Mouse (Mus musculus) embryonic facial prominence, embryonic 15.5 days (tissue): ENCODE measurements around the gene Nt5c3. TPM values are rescaled to one million over a fixed set of nuclear protein-coding genes. Genes with fewer than 3 reads are reported as not detected.
"Not testable (repeated sequence)": the region's sequence is repeated elsewhere in the genome, so short reads cannot be mapped to it uniquely, and the experiment has no call there.

ENCODE experiments used
- ATAC-seq: fragments of 200-750 bp; cut with Nextera tagmentation; 2 replicates; pipeline ENCODE4 v1.8.0; 2017; ENCODE audit warnings: low read depth, moderate TSS enrichment; ENCODE audit not compliant: insufficient number of reproducible peaks, low FRiP score, low TSS enrichment
- H3K27ac ChIP-seq: fragments of 300-500 bp; sonication (generic); replicated peaks from 2 replicates; pipeline ENCODE4 v1.5.1; 2015; ENCODE audit warnings: mild to moderate bottlenecking, inconsistent platforms
- H3K27me3 ChIP-seq: fragments of 300-500 bp; sonication (generic); 2 replicates; pipeline ENCODE4 v1.6.1; 2015; ENCODE audit warnings: inconsistent platforms
- H3K36me3 ChIP-seq: fragments of 300-500 bp; sonication (generic); 2 replicates; pipeline ENCODE4 v1.6.1; 2015; ENCODE audit warnings: mild to moderate bottlenecking, inconsistent platforms
- H3K4me1 ChIP-seq: fragments of 300-500 bp; sonication (generic); 2 replicates; pipeline ENCODE4 v1.6.1; 2015; ENCODE audit warnings: inconsistent platforms
- H3K4me2 ChIP-seq: fragments of 300-500 bp; sonication (generic); replicated peaks from 2 replicates; pipeline ENCODE4 v1.6.1; 2015; ENCODE audit warnings: mild to moderate bottlenecking, inconsistent platforms
- H3K4me3 ChIP-seq: fragments of 300-500 bp; sonication (generic); replicated peaks from 2 replicates; pipeline ENCODE4 v1.5.1; 2015; ENCODE audit warnings: mild to moderate bottlenecking, inconsistent platforms
- H3K9ac ChIP-seq: fragments of 300-500 bp; sonication (generic); 2 replicates; pipeline ENCODE4 v1.6.1; 2015; ENCODE audit warnings: inconsistent platforms
- H3K9me3 ChIP-seq: fragments of 300-500 bp; sonication (generic); replicated peaks from 2 replicates; pipeline ENCODE4 v1.6.1; 2016; ENCODE audit warnings: inconsistent platforms
- WGBS: fragments of 180-500 bp; shearing (Covaris S2); methylation state at CpG from one replicate; pipeline ENCODE4 v1.1.7; 2015; 5-methylcytosine and 5-hydroxymethylcytosine counted together
- polyA plus RNA-seq: library from polyadenylated mRNA; unstranded; fragments of >200 nt; fragmentation: Nextera tagmentation; extraction: Ambion mirVana; gene quantifications from 2 replicates; pipeline ENCODE4 v1.2.1, GENCODE M21; 2015

Nt5c3 gene
- polyA plus RNA-seq, 1 experiment from 2014 or later = 63.2 TPM

DNA sequence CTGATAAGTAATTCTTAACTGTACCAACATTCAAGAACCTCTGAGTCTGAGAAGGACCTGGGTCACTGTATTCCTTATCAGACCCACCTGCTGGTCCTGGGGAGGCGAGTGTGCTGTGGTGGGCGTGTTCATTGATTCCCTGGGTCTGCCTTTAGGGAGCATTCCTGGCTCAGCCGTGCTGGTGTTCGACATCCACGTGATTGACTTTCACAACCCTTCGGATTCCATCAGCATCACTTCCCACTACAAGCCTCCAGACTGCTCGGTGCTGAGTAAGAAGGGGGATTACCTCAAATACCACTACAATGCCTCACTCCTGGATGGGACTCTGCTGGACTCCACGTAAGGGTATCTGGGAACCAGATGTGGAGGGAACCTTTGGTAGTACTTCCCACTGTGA, 55.2 kb downstream of the Nt5c3 start:
- WGBS = 63% methylated on average over 8 of the region's 8 CpGs
- ATAC-seq = no peak
- Histone ChIP-seq H3K27me3 (no peaks in the 10 kb centered on the region), H3K4me1 (no peaks in the 10 kb centered on the region), H3K36me3 (peaks cover 30% of the 10 kb centered on the region), H3K9me3 (no peaks in the 10 kb centered on the region), H3K27ac (no peak overlapping the region), H3K4me2 (no peak overlapping the region), H3K4me3 (no peak overlapping the region), H3K9ac (no peak overlapping the region)

GRCm38 (mm10) chr6:56866899-56867298, 56.8 kb downstream of the Nt5c3 start:
- not testable (repeated sequence) for H3K4me1 ChIP-seq, H3K27me3 ChIP-seq, ATAC-seq, H3K9me3 ChIP-seq, H3K9ac ChIP-seq, H3K4me3 ChIP-seq, H3K27ac ChIP-seq, H3K4me2 ChIP-seq
- peaks cover 41% of the 10 kb centered on the region for H3K36me3 ChIP-seq
- WGBS = 91% methylated on average over 1 of the region's 1 CpGs

GRCm38 (mm10) chr6:56860205-56860848, 63.4 kb downstream of the Nt5c3 start:
- no peak for ATAC-seq
- peaks cover 39% of the 10 kb centered on the region for H3K36me3 ChIP-seq

DNA sequence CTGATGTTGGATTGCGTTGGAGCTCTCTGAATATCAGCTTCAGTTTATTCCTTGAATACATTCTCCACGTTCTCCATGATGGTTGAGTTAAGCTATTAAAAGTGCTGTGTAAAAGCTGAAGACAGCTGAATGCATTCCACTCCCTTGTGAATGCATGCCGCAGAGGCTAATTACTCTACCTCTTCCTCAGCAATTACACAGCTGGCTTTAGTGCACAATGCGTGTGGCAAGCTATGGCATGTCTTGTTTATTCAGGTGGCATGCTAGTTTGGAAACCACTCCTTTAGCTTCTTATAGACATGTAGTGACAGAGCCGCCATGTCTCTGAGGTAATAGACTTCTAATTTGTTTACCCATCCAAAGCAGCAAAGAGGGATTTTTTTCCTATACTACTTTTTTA, 67.0 kb downstream of the Nt5c3 start:
- Histone ChIP-seq H3K4me3 (no peak overlapping the region), H3K27ac (peak overlapping the region; percentile 44; the same call in 1 of the 2 replicates), H3K27me3 (no peaks in the 10 kb centered on the region), H3K4me1 (no peaks in the 10 kb centered on the region), H3K36me3 (peaks cover 39% of the 10 kb centered on the region), H3K9ac (no peak overlapping the region), H3K4me2 (no peak overlapping the region), H3K9me3 (no peaks in the 10 kb centered on the region)
- 47% methylated on average over 5 of the region's 5 CpGs for WGBS
- ATAC-seq = peak; percentile 60; the same call in 1 of the 2 replicates

More at GRCm38 (mm10) chr6:56860205-56860848, 63.4 kb downstream of the Nt5c3 start:
- H3K4me3 ChIP-seq = no peak overlapping the region
- H3K27ac ChIP-seq = no peak overlapping the region
- H3K9me3 ChIP-seq = no peaks in the 10 kb centered on the region
- 80% methylated on average over 8 of the region's 8 CpGs for WGBS
- H3K9ac ChIP-seq = no peak overlapping the region
- H3K4me1 ChIP-seq = no peaks in the 10 kb centered on the region
- no peak overlapping the region for H3K4me2 ChIP-seq
- H3K27me3 ChIP-seq = no peaks in the 10 kb centered on the region

- H3K27me3 ChIP-seq = no peaks in the 10 kb centered on the region
- no peak overlapping the region for H3K4me3 ChIP-seq
- H3K9me3 ChIP-seq = no peaks in the 10 kb centered on the region
- H3K36me3 ChIP-seq = peaks cover 40% of the 10 kb centered on the region
- H3K27ac ChIP-seq = no peak overlapping the region
- no peak overlapping the region for H3K9ac ChIP-seq
- ATAC-seq = no peak
- 87% methylated on average over 8 of the region's 8 CpGs for WGBS
- no peak overlapping the region for H3K4me2 ChIP-seq
- H3K4me1 ChIP-seq = no peaks in the 10 kb centered on the region
These were observed 68.9 kb downstream of the Nt5c3 start for GRCm38 (mm10) chr6:56854803-56855202.

GRCm38 (mm10) chr6:56850315-56850714, 73.4 kb downstream of the Nt5c3 start:
- no peak overlapping the region for H3K9ac ChIP-seq
- H3K27me3 ChIP-seq = no peaks in the 10 kb centered on the region
- no peak overlapping the region for H3K4me2 ChIP-seq
- peaks cover 32% of the 10 kb centered on the region for H3K36me3 ChIP-seq
- H3K9me3 ChIP-seq = no peaks in the 10 kb centered on the region
- no peak overlapping the region for H3K4me3 ChIP-seq
- ATAC-seq = no peak
- no peaks in the 10 kb centered on the region for H3K4me1 ChIP-seq
- H3K27ac ChIP-seq = no peak overlapping the region
- WGBS = 60% methylated on average over 7 of the region's 7 CpGs

DNA sequence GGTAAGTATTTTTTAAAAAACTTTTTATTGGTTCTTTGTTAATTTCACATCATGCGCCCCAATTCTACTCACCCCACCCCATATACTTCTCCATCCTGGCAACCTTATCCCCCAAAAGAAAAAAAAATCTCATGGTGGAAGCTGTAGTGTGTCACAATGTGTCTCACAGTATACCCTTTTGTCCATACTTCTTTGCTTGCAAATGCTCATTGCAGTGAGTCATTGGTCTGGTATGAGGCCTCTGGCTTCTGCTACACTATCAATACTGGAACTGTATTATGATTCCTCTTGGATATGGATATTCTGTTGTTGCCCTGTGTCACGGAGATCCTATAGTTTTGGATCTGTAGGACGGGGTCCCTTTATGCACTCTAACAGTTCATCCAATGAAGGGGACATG, 74.8 kb downstream of the Nt5c3 start:
- 90% methylated on average over 3 of the region's 3 CpGs for WGBS
- Histone ChIP-seq H3K4me3 (no peak overlapping the region), H3K27me3 (no peaks in the 10 kb centered on the region), H3K36me3 (peaks cover 32% of the 10 kb centered on the region), H3K9ac (no peak overlapping the region), H3K27ac (no peak overlapping the region), H3K4me2 (no peak overlapping the region), H3K9me3 (no peaks in the 10 kb centered on the region), H3K4me1 (no peaks in the 10 kb centered on the region)
- ATAC-seq = no peak

DNA sequence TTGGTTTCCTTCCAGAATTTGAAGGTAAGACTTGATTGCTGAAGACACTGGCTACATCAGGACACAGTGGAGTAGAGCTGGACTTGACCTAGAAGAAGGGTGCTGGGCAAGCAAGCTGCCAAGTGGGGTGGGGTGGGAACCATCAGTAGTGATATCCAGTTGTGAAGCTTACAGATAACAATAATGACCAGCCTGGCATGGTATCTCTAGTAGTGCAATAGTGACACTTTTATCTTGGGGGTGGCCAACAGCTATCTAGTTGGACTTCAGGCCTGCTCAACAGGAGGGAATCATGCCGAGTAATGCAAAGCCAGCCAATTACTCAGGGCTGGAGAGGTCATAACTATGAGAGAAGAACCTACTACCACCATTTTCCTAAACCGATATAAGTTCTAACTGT, 79.4 kb downstream of the Nt5c3 start:
- H3K4me2 ChIP-seq = no peak overlapping the region
- peaks cover 2% of the 10 kb centered on the region; the same call in 1 of the 2 replicates for H3K4me1 ChIP-seq
- H3K27ac ChIP-seq = no peak overlapping the region
- H3K36me3 ChIP-seq = 0 out of 2 replicates have a peak, but pooled peaks cover 5% of the 10 kb centered on the region
- H3K27me3 ChIP-seq = no peaks in the 10 kb centered on the region
- 88% methylated on average over 2 of the region's 2 CpGs for whole genome bisulfite sequencing
- no peaks in the 10 kb centered on the region for H3K9me3 ChIP-seq
- H3K4me3 ChIP-seq = no peak overlapping the region
- no peak for ATAC-seq
- H3K9ac ChIP-seq = no peak overlapping the region

GRCm38 (mm10) chr6:56843229-56843628, 80.5 kb downstream of the Nt5c3 start:
- no peak for ATAC-seq
- Histone ChIP-seq H3K4me3 (no peak overlapping the region), H3K4me1 (peaks cover 6% of the 10 kb centered on the region; the same call in 1 of the 2 replicates), H3K9me3 (no peaks in the 10 kb centered on the region), H3K36me3 (0 out of 2 replicates have a peak, but pooled peaks cover 12% of the 10 kb centered on the region), H3K4me2 (no peak overlapping the region), H3K9ac (no peak overlapping the region), H3K27me3 (no peaks in the 10 kb centered on the region), H3K27ac (no peak overlapping the region)
- whole genome bisulfite sequencing = 87% methylated on average over 3 of the region's 3 CpGs

DNA sequence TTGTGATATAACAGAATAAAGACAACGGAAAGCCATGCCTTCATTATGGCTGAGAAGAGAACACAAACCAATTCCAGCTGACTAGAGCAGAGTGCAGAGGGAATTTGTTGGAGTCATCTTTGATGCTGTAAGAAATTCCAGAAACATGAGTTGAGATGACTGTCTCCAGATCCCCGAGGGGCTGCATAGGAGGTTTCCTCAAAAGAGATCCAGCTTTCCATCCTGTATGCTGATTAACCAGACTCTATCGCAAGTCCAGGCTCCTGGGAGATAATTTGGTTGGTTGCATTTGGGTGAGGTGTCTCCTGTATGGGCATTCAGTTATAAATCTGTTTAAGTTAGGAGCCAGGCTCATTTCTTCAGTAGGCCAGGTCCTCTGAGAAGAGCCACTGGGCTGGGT, 86.1 kb downstream of the Nt5c3 start:
- H3K27ac ChIP-seq = 0 out of 2 replicates have a peak overlapping the region, but pooled peaks have one; percentile 28
- no peak overlapping the region for H3K9ac ChIP-seq
- no peaks in the 10 kb centered on the region for H3K27me3 ChIP-seq
- no peaks in the 10 kb centered on the region for H3K9me3 ChIP-seq
- no peak for ATAC-seq
- H3K4me3 ChIP-seq = no peak overlapping the region
- no peak overlapping the region for H3K4me2 ChIP-seq
- peaks cover 13% of the 10 kb centered on the region; the same call in 1 of the 2 replicates for H3K36me3 ChIP-seq
- WGBS = 42% methylated on average over 3 of the region's 3 CpGs
- H3K4me1 ChIP-seq = peaks cover 31% of the 10 kb centered on the region

- Histone ChIP-seq H3K4me1 (peaks cover 31% of the 10 kb centered on the region), H3K27me3 (no peaks in the 10 kb centered on the region), H3K4me2 (no peak overlapping the region), H3K9me3 (no peaks in the 10 kb centered on the region), H3K4me3 (no peak overlapping the region), H3K27ac (0 out of 2 replicates have a peak overlapping the region, but pooled peaks have one; percentile 28), H3K36me3 (peaks cover 13% of the 10 kb centered on the region; the same call in 1 of the 2 replicates), H3K9ac (no peak overlapping the region)
- ATAC-seq = no peak
- 85% methylated on average over 12 of the region's 12 CpGs for WGBS
These were observed 86.6 kb downstream of the Nt5c3 start for GRCm38 (mm10) chr6:56837166-56837565.

DNA sequence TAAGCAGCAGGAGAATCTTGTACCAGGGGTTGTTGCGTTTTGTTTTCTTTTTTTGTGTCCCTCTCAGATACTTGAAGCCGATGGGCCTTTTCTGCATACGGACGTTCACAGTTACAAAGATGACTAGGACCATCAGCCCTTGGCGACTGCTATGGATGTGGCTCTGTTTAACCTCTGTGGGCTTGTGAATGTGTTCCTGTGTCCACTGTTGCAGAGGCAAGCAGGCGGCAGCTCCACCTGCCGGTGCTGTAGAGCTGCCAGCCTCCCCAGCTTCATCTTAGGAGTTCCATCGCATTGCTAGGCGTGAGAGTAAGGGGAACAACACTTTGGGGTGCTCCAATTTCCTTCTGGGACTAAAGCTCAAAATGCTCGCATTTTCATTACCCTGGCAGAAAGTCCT, 88.2 kb downstream of the Nt5c3 start:
- H3K4me3 ChIP-seq = no peak overlapping the region
- no peak overlapping the region for H3K4me2 ChIP-seq
- WGBS = 91% methylated on average over 10 of the region's 10 CpGs
- H3K36me3 ChIP-seq = peaks cover 13% of the 10 kb centered on the region; the same call in 1 of the 2 replicates
- no peaks in the 10 kb centered on the region for H3K27me3 ChIP-seq
- H3K27ac ChIP-seq = no peak overlapping the region
- H3K9ac ChIP-seq = no peak overlapping the region
- H3K9me3 ChIP-seq = no peaks in the 10 kb centered on the region
- peaks cover 31% of the 10 kb centered on the region for H3K4me1 ChIP-seq
- no peak for ATAC-seq
